Mouse (Mus musculus) ES-E14 (cell line): ENCODE data around the gene Deaf1.

ENCODE experiments used
- CHD2 ChIP-seq: IDR thresholded peaks from 2 replicates; pipeline ENCODE4 v1.6.1; 2014; ENCODE audit warnings: mild to moderate bottlenecking, low read depth, low read length, inconsistent platforms
- HCFC1 ChIP-seq: IDR thresholded peaks from 2 replicates; pipeline ENCODE4 v1.6.1; 2012; ENCODE audit warnings: low read length, inconsistent platforms, borderline replicate concordance; ENCODE audit not compliant: insufficient read depth
- MAFK ChIP-seq: IDR thresholded peaks from 2 replicates; pipeline ENCODE4 v1.6.1; 2014; ENCODE audit warnings: mild to moderate bottlenecking, low read depth, low read length, inconsistent platforms; ENCODE audit not compliant: insufficient read depth
- ZC3H11A ChIP-seq: IDR thresholded peaks from 2 replicates; pipeline ENCODE4 v1.6.1; 2012; ENCODE audit warnings: low read depth, mild to moderate bottlenecking, inconsistent platforms, low read length, borderline replicate concordance
- ZNF384 ChIP-seq: IDR thresholded peaks from 2 replicates; pipeline ENCODE4 v1.6.1; 2012; ENCODE audit warnings: low read depth, low read length, inconsistent platforms

DNA sequence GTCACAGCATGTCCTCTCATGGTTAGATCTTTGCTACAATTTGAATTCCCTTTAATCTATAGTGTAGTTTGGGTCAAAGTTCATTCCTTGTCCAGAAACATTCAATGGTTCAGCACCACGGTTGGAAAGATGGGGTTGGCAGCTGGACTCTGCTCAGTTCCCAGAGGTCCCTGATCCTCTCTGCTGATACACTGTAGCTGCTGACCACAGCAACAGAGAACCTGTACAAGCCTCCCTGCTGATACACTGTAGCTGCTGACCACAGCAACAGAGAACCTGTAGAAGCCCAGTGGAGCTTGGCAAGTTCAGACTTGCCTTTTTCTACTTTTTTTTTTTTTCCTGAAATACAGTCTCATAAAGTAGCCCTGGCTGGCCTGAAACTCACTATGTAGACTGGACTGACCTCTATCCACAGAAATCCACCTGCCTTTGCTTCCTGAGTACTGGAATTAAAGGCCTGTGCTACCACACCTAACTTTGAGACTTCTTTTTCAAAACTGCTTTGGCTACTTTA lies 9.8 kb downstream of the Deaf1 start:
- TF ChIP-seq ZNF384 (no peak), ZC3H11A (no peak), HCFC1 (no peak), CHD2 (no peak), MAFK (no peak)
